Mouse (Mus musculus): ENCODE data around the gene Casq2. TPM values are rescaled to one million over a fixed set of nuclear protein-coding genes. Genes with fewer than 3 reads are reported as not detected.

Casq2 gene
- polyA plus RNA-seq, 1 experiment from 2014 or later: 5.7 TPM

- H3K27ac ChIP-seq (ENCODE audit: low read depth, low read length): no peak overlapping the region
- TF ChIP-seq CTCF (IDR thresholded peaks at IDR 0.05; ENCODE audit: low read depth): peak; percentile 32
- no peaks in the 10 kb centered on the region for H3K9me3 ChIP-seq (ENCODE audit: control insufficient read depth)
- ATAC-seq: no peak
- H3K4me3 ChIP-seq (ENCODE audit: low read depth, low read length): no peak overlapping the region
- H3K9ac ChIP-seq (ENCODE audit: low read depth, low read length): no peak overlapping the region
- no peaks in the 10 kb centered on the region for H3K4me1 ChIP-seq (replicated peaks; ENCODE audit: control insufficient read depth, insufficient read depth, low read length)
- H3K4me2 ChIP-seq (replicated peaks; ENCODE audit: low read depth): no peak overlapping the region
- H3K36me3 ChIP-seq (ENCODE audit: control insufficient read depth, insufficient read depth): no peaks in the 10 kb centered on the region
- H3K27me3 ChIP-seq (replicated peaks; ENCODE audit: control insufficient read depth, insufficient read depth, low read length): no peaks in the 10 kb centered on the region
Observed at GRCm38 (mm10) chr3:102120947-102121346, 34.7 kb downstream of the Casq2 start.

- no peak for ATAC-seq
- WGBS: 83% methylated on average over 7 of the region's 7 CpGs
- no peaks in the 10 kb centered on the region for H3K4me1 ChIP-seq (replicated peaks; ENCODE audit: control insufficient read depth, insufficient read depth, low read length)
- peak; percentile 63 for TF ChIP-seq CTCF (IDR thresholded peaks at IDR 0.05; ENCODE audit: low read depth)
- no peak overlapping the region for H3K27ac ChIP-seq (ENCODE audit: low read depth, low read length)
- H3K27me3 ChIP-seq (replicated peaks; ENCODE audit: control insufficient read depth, insufficient read depth, low read length): no peaks in the 10 kb centered on the region
- H3K9ac ChIP-seq (ENCODE audit: low read depth, low read length): no peak overlapping the region
- H3K9me3 ChIP-seq (ENCODE audit: control insufficient read depth): no peaks in the 10 kb centered on the region
- H3K4me2 ChIP-seq (replicated peaks; ENCODE audit: low read depth): no peak overlapping the region
- no peak overlapping the region for H3K4me3 ChIP-seq (ENCODE audit: low read depth, low read length)
- no peaks in the 10 kb centered on the region for H3K36me3 ChIP-seq (ENCODE audit: control insufficient read depth, insufficient read depth)
Observed at GRCm38 (mm10) chr3:102122046-102122445, 35.8 kb downstream of the Casq2 start.

GRCm38 (mm10) chr3:102123654-102124053 lies 37.4 kb downstream of the Casq2 start:
- no peak for TF ChIP-seq CTCF (IDR thresholded peaks at IDR 0.05; ENCODE audit: low read depth)
- H3K9me3 ChIP-seq (ENCODE audit: control insufficient read depth): no peaks in the 10 kb centered on the region
- H3K4me3 ChIP-seq (ENCODE audit: low read depth, low read length): no peak overlapping the region
- H3K27me3 ChIP-seq (replicated peaks; ENCODE audit: control insufficient read depth, insufficient read depth, low read length): no peaks in the 10 kb centered on the region
- H3K9ac ChIP-seq (ENCODE audit: low read depth, low read length): no peak overlapping the region
- H3K36me3 ChIP-seq (ENCODE audit: control insufficient read depth, insufficient read depth): no peaks in the 10 kb centered on the region
- H3K4me2 ChIP-seq (replicated peaks; ENCODE audit: low read depth): no peak overlapping the region
- H3K27ac ChIP-seq (ENCODE audit: low read depth, low read length): no peak overlapping the region
- no peak for ATAC-seq
- 81% methylated on average over 6 of the region's 6 CpGs for WGBS
- no peaks in the 10 kb centered on the region for H3K4me1 ChIP-seq (replicated peaks; ENCODE audit: control insufficient read depth, insufficient read depth, low read length)

- Histone ChIP-seq H3K9ac (ENCODE audit: low read depth, low read length) (no peak overlapping the region), H3K27me3 (replicated peaks; ENCODE audit: control insufficient read depth, insufficient read depth, low read length) (no peaks in the 10 kb centered on the region), H3K4me3 (ENCODE audit: low read depth, low read length) (no peak overlapping the region), H3K4me2 (replicated peaks; ENCODE audit: low read depth) (no peak overlapping the region), H3K9me3 (ENCODE audit: control insufficient read depth) (no peaks in the 10 kb centered on the region), H3K4me1 (replicated peaks; ENCODE audit: control insufficient read depth, insufficient read depth, low read length) (no peaks in the 10 kb centered on the region), H3K36me3 (ENCODE audit: control insufficient read depth, insufficient read depth) (no peaks in the 10 kb centered on the region), H3K27ac (ENCODE audit: low read depth, low read length) (no peak overlapping the region)
- no peak for ATAC-seq
- WGBS: 74% methylated on average over 1 of the region's 1 CpGs
- TF ChIP-seq CTCF (IDR thresholded peaks at IDR 0.05; ENCODE audit: low read depth): no peak
Observed at GRCm38 (mm10) chr3:102125546-102125945, 39.3 kb downstream of the Casq2 start.

- 51% methylated on average over 2 of the region's 2 CpGs for WGBS
- no peak overlapping the region for H3K4me3 ChIP-seq (ENCODE audit: low read depth, low read length)
- H3K27ac ChIP-seq (ENCODE audit: low read depth, low read length): no peak overlapping the region
- no peak overlapping the region for H3K4me2 ChIP-seq (replicated peaks; ENCODE audit: low read depth)
- no peak for ATAC-seq
- no peaks in the 10 kb centered on the region for H3K27me3 ChIP-seq (replicated peaks; ENCODE audit: control insufficient read depth, insufficient read depth, low read length)
- H3K9me3 ChIP-seq (ENCODE audit: control insufficient read depth): no peaks in the 10 kb centered on the region
- no peaks in the 10 kb centered on the region for H3K4me1 ChIP-seq (replicated peaks; ENCODE audit: control insufficient read depth, insufficient read depth, low read length)
- no peak for TF ChIP-seq CTCF (IDR thresholded peaks at IDR 0.05; ENCODE audit: low read depth)
- no peaks in the 10 kb centered on the region for H3K36me3 ChIP-seq (ENCODE audit: control insufficient read depth, insufficient read depth)
- H3K9ac ChIP-seq (ENCODE audit: low read depth, low read length): no peak overlapping the region
Observed at GRCm38 (mm10) chr3:102127114-102127513, 40.9 kb downstream of the Casq2 start.

- Histone ChIP-seq H3K4me1 (replicated peaks; ENCODE audit: control insufficient read depth, insufficient read depth, low read length) (no peaks in the 10 kb centered on the region), H3K4me3 (ENCODE audit: low read depth, low read length) (no peak overlapping the region), H3K27me3 (replicated peaks; ENCODE audit: control insufficient read depth, insufficient read depth, low read length) (no peaks in the 10 kb centered on the region), H3K27ac (ENCODE audit: low read depth, low read length) (no peak overlapping the region), H3K9ac (ENCODE audit: low read depth, low read length) (no peak overlapping the region), H3K9me3 (ENCODE audit: control insufficient read depth) (no peaks in the 10 kb centered on the region), H3K36me3 (ENCODE audit: control insufficient read depth, insufficient read depth) (no peaks in the 10 kb centered on the region), H3K4me2 (replicated peaks; ENCODE audit: low read depth) (no peak overlapping the region)
- ATAC-seq: no peak
- no peak for TF ChIP-seq CTCF (IDR thresholded peaks at IDR 0.05; ENCODE audit: low read depth)
- WGBS: 82% methylated on average over 2 of the region's 2 CpGs
Observed at GRCm38 (mm10) chr3:102128242-102128641, 42.0 kb downstream of the Casq2 start.

GRCm38 (mm10) chr3:102130478-102130877 lies 44.3 kb downstream of the Casq2 start:
- whole genome bisulfite sequencing: 72% methylated on average over 6 of the region's 6 CpGs
- no peaks in the 10 kb centered on the region for H3K4me1 ChIP-seq (replicated peaks; ENCODE audit: control insufficient read depth, insufficient read depth, low read length)
- no peak overlapping the region for H3K4me2 ChIP-seq (replicated peaks; ENCODE audit: low read depth)

More at GRCm38 (mm10) chr3:102130478-102130877, 44.3 kb downstream of the Casq2 start:
- Histone ChIP-seq H3K27ac (ENCODE audit: low read depth, low read length) (no peak overlapping the region), H3K9me3 (ENCODE audit: control insufficient read depth) (no peaks in the 10 kb centered on the region), H3K36me3 (ENCODE audit: control insufficient read depth, insufficient read depth) (no peaks in the 10 kb centered on the region), H3K27me3 (replicated peaks; ENCODE audit: control insufficient read depth, insufficient read depth, low read length) (no peaks in the 10 kb centered on the region), H3K9ac (ENCODE audit: low read depth, low read length) (no peak overlapping the region), H3K4me3 (ENCODE audit: low read depth, low read length) (no peak overlapping the region)
- peak; percentile 42 for TF ChIP-seq CTCF (IDR thresholded peaks at IDR 0.05; ENCODE audit: low read depth)
- no peak for ATAC-seq

All from intestine, postnatal 0 days (tissue).